Mouse (Mus musculus) stomach, embryonic 15.5 days (tissue): Measurements from ENCODE around the gene Sf3b6. TPM values are rescaled to one million over a fixed set of nuclear protein-coding genes. Genes with fewer than 3 reads are reported as not detected.
A peak's percentile ranks its signal among the peaks of the same experiment; 100 is the strongest.
"Not testable (repeated sequence)": the region's sequence is repeated elsewhere in the genome, so short reads cannot be mapped to it uniquely, and the experiment has no call there.

ENCODE experiments used
- ATAC-seq: fragments of 200-750 bp; cut with Nextera tagmentation; 2 replicates; pipeline ENCODE4 v1.8.0; 2017; ENCODE audit warnings: low read depth, moderate number of reproducible peaks, moderate TSS enrichment; ENCODE audit not compliant: insufficient read depth, low FRiP score
- H3K27ac ChIP-seq: fragments of 300-500 bp; sonication (generic); 2 replicates; pipeline ENCODE4 v1.5.1; 2015; ENCODE audit warnings: mild to moderate bottlenecking, inconsistent platforms
- H3K27me3 ChIP-seq: fragments of 300-500 bp; sonication (generic); replicated peaks from 2 replicates; pipeline ENCODE4 v1.6.1; 2015; ENCODE audit warnings: inconsistent platforms
- H3K36me3 ChIP-seq: fragments of 300-500 bp; sonication (generic); 2 replicates; pipeline ENCODE4 v1.6.1; 2015; ENCODE audit warnings: inconsistent platforms
- H3K4me1 ChIP-seq: fragments of 300-500 bp; sonication (generic); 2 replicates; pipeline ENCODE4 v1.6.1; 2015; ENCODE audit warnings: inconsistent platforms
- H3K4me2 ChIP-seq: fragments of 300-500 bp; sonication (generic); 2 replicates; pipeline ENCODE4 v1.6.1; 2015; ENCODE audit warnings: mild to moderate bottlenecking, inconsistent platforms
- H3K4me3 ChIP-seq: fragments of 300-500 bp; sonication (generic); replicated peaks from 2 replicates; pipeline ENCODE4 v1.5.1; 2015; ENCODE audit warnings: inconsistent platforms
- H3K9ac ChIP-seq: fragments of 300-500 bp; sonication (generic); 2 replicates; pipeline ENCODE4 v1.6.1; 2015; ENCODE audit warnings: inconsistent platforms
- H3K9me3 ChIP-seq: fragments of 300-500 bp; sonication (generic); 2 replicates; pipeline ENCODE4 v1.6.1; 2016; ENCODE audit warnings: inconsistent platforms
- WGBS: fragments of 180-500 bp; shearing (Covaris S2); methylation state at CpG from one replicate; pipeline ENCODE4 v1.1.7; 2015; 5-methylcytosine and 5-hydroxymethylcytosine counted together
- polyA plus RNA-seq: library from polyadenylated mRNA; unstranded; fragments of >200 nt; fragmentation: Nextera tagmentation; extraction: Ambion mirVana; gene quantifications from 2 replicates; pipeline ENCODE4 v1.2.1, GENCODE M21; 2015

Sf3b6 gene
- polyA plus RNA-seq, 1 experiment from 2014 or later, result 267 TPM

DNA sequence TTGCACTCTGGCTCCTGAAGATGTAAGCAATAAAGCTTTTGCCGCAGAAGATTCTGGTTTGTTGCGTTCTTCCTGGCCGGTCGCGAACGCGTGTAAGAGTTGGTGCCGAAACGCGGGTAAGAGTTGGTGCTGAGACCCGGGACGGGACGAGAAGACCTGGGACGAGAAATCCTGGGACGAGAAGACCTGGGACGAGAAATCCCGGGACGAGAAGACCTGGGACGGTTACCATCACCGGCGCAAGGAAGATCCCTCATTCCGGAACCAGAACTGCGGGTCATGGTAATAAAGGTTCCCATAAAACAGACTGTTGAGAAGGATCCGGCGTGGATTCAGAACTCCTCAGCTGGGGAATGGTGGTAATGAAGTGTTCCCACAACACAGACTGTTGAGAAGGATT, 29.2 kb upstream of the Sf3b6 start:
- not testable (repeated sequence) for H3K9me3 ChIP-seq, H3K36me3 ChIP-seq, ATAC-seq, H3K4me2 ChIP-seq, H3K9ac ChIP-seq, H3K27me3 ChIP-seq, H3K27ac ChIP-seq, H3K4me1 ChIP-seq, H3K4me3 ChIP-seq
- 95% methylated on average over 25 of the region's 25 CpGs for WGBS

DNA sequence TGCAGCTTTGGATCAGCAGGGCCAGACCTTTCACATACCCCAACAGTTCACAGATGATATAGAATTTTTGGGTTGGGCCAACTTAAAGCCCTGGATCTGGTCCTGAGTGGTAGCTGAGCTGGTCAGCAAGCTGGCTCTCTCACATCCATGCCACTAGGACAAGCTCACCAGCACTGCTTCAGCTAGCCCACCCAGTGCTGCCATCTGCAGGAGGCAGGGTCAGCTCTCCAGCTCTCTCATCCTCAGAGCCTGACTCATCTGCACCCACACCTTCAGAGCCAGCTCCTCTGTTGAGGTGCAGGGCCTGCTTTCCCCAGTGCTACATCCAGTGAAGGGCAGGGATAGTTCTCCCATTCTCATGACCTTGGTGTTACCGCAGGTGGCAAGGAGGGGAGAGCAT, 23.6 kb upstream of the Sf3b6 start:
- no peaks in the 10 kb centered on the region for H3K36me3 ChIP-seq
- no peak overlapping the region for H3K4me2 ChIP-seq
- 71% methylated on average over 1 of the region's 1 CpGs for WGBS
- no peak overlapping the region for H3K9ac ChIP-seq
- no peaks in the 10 kb centered on the region for H3K27me3 ChIP-seq
- H3K4me1 ChIP-seq, result no peaks in the 10 kb centered on the region
- H3K9me3 ChIP-seq, result no peaks in the 10 kb centered on the region
- H3K27ac ChIP-seq, result no peak overlapping the region
- no peak for ATAC-seq
- H3K4me3 ChIP-seq, result no peak overlapping the region

DNA sequence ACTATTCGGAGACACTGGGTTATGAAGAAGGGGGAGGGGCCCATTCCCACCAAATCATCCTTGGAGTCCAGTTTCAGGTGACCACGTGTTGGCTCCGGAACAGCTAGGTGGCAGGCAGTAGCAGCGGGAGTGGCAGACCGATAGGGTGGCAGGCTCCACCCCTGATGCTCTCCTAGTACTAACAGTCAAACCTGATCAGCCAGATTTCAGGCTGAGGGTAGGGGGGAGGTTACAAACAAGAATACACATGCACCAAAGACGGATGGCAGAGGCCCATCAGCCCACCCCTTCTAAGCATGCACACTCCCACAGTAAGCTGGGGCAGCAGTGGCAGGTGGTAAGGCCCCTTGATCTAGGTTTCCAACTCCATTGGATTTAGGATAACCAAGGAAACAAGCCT, 19.9 kb upstream of the Sf3b6 start:
- H3K9me3 ChIP-seq, ATAC-seq, H3K36me3 ChIP-seq, H3K9ac ChIP-seq, H3K27ac ChIP-seq, H3K4me1 ChIP-seq, H3K4me3 ChIP-seq, H3K27me3 ChIP-seq, H3K4me2 ChIP-seq: not testable (repeated sequence)
- 70% methylated on average over 6 of the region's 6 CpGs for WGBS

DNA sequence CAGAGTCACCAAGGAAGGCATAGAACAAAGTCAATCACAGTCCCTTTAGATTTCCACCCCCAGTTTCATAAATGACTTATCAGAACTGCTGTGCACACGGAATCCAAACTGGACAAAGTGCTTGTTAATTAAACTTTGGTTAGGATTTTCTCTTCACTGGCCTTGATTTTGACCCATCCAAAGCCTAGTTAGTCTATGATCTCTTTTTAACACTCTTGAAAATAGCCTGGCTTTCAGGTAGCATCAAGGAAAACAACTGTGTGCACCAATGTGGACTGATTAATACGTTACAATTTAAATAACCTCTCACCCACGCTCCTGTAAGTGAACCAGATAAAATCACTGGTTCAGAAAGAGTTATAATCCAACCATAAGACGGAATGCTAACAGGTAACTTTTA, 6.3 kb upstream of the Sf3b6 start:
- 76% methylated on average over 4 of the region's 4 CpGs for WGBS
- ATAC-seq, result no peak

DNA sequence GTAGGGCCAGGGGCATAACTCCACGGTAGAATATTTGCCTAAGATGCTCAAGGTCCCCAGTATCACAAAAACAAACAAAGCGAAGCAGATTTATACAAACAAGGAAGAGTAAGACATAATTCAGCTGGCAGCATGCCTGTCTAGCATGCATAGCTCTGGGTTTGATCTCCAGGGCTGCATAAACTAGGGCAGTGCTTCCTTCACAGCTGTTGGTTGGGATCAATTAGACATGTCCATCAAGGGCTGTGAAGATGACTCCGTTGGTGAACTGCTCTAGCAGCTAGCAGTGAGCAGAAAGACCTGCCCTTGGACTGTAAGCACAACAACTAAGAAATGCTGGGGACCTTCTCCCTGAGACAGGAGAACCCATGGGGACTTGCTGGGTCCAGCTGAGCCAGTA, 5.6 kb upstream of the Sf3b6 start:
- no peaks in the 10 kb centered on the region for H3K27me3 ChIP-seq
- WGBS, result 26% methylated on average over 3 of the region's 3 CpGs
- no peak overlapping the region for H3K9ac ChIP-seq
- no peak overlapping the region for H3K4me3 ChIP-seq
- no peak overlapping the region for H3K27ac ChIP-seq
- H3K4me2 ChIP-seq, result no peak overlapping the region
- ATAC-seq, result no peak
- 0 out of 2 replicates have a peak, but pooled peaks cover 3% of the 10 kb centered on the region for H3K4me1 ChIP-seq
- no peaks in the 10 kb centered on the region for H3K36me3 ChIP-seq
- no peaks in the 10 kb centered on the region for H3K9me3 ChIP-seq

More for the DNA sequence above, 6.3 kb upstream of the Sf3b6 start:
- H3K4me3 ChIP-seq, result no peak overlapping the region
- no peaks in the 10 kb centered on the region for H3K36me3 ChIP-seq
- H3K9ac ChIP-seq, result no peak overlapping the region
- no peak overlapping the region for H3K27ac ChIP-seq
- no peaks in the 10 kb centered on the region for H3K9me3 ChIP-seq
- H3K4me1 ChIP-seq, result no peaks in the 10 kb centered on the region
- H3K4me2 ChIP-seq, result no peak overlapping the region
- H3K27me3 ChIP-seq, result no peaks in the 10 kb centered on the region

DNA sequence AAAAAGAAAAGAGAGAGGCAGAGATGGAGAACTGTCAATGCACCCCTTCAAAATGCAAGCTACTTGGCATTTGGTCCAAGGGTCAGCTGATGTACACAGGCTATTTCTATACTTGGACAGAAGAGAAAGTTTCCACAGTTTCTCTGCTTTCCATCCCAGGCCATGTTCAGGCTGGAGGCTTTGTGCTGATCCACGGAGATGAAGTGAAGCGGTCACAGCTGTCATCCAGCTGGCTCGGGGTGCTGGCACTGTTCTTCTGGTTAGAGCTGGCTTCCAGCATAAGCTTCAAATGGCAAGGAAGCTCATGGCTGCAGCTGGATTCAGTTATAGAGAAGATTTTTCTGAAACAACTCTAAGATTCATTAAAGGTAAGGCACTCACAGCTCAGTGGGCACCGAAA, 3.7 kb upstream of the Sf3b6 start:
- Histone ChIP-seq H3K9me3 (no peaks in the 10 kb centered on the region), H3K27me3 (no peaks in the 10 kb centered on the region), H3K9ac (no peak overlapping the region), H3K4me3 (no peak overlapping the region), H3K36me3 (no peaks in the 10 kb centered on the region), H3K4me1 (peaks cover 6% of the 10 kb centered on the region; the same call in 1 of the 2 replicates), H3K27ac (no peak overlapping the region), H3K4me2 (no peak overlapping the region)
- ATAC-seq, result no peak
- WGBS, result 69% methylated on average over 4 of the region's 4 CpGs

DNA sequence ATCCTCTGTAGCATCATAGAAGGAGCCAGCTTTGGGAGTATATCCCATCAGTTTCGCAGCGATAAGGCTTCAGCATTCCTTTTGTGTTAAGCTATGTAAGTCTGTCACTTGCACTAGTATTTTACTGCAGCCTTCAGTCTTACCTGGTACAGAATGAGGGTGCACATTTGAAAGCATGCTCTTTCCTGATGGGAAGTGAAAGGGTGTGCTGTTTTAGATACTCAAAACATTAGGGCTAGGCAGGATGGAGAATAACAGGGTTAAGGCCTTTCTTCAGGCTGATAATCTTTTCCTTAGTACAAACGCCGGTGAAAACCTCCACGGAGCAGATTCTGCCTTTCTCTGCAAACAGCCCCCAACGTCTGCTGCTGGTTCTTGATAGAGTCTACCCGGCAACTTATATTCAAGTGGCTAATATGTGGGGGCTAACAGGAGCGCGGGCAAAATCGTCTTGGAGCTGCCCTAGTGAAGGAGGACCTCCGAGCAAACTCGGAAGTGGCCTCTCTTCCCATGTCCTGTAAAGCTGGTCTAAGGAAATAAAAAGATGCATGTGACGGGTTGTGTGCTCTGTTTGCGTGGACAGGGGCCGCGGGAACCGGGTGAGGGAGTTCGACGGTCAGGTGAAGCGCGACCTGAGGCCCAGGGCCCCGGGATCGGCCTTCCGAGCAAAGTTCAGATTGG, 524 bp upstream of the Sf3b6 start:
- Histone ChIP-seq H3K27ac (peak overlapping the region; percentile 97), H3K4me3 (peak overlapping the region; percentile 75), H3K4me2 (peak overlapping the region; percentile 78), H3K9me3 (no peaks in the 10 kb centered on the region), H3K36me3 (0 out of 2 replicates have a peak, but pooled peaks cover 5% of the 10 kb centered on the region), H3K9ac (peak overlapping the region; percentile 74), H3K27me3 (no peaks in the 10 kb centered on the region), H3K4me1 (peaks cover 6% of the 10 kb centered on the region; the same call in 1 of the 2 replicates)
- ATAC-seq, result no peak; the same call in 1 of the 2 replicates
- 7% methylated on average over 24 of the region's 24 CpGs for WGBS

DNA sequence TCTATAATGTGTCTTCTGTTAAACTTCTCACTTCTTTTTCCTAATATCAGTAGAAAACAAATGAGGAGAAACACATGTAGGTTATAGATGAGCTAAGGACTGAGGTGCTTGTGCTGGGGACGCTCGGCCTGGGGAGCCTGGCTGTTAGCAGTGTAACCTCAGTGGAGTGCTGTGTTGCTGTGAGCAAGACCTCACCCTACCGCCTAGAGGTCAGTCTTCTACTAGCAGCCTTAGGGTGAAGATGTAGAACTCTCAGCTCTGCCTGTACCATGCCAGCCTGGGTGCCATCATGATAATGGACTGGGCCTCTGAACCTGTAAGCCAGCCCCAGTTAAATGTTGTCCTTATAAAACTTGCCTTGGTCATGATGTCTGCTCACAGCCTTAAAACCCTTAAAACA, 9.9 kb downstream of the Sf3b6 start:
- Histone ChIP-seq H3K9ac (no peak overlapping the region), H3K9me3 (no peaks in the 10 kb centered on the region), H3K4me3 (no peak overlapping the region), H3K36me3 (peaks cover 21% of the 10 kb centered on the region; the same call in 1 of the 2 replicates), H3K4me2 (no peak overlapping the region), H3K27me3 (no peaks in the 10 kb centered on the region), H3K27ac (no peak overlapping the region), H3K4me1 (no peaks in the 10 kb centered on the region)
- ATAC-seq, result no peak
- WGBS, result 79% methylated on average over 3 of the region's 3 CpGs

DNA sequence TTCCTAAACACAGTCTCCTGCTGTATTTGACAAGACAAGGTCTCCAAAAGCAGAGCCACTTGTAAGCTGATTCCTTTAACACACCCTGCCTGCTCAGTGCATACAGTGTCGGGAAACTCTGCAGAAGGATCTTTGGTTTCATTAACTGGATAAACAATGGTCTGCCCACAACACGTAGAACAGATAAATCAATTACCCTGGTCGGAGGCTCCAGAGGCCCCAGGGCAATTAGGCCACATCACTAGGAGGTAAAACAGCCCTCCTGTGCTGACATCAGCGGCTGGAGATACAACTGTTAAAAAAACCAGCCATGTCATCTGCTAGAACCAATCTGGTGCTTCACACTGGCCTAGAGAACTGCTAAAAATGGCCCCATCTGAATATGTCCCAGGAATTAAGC, 19.6 kb downstream of the Sf3b6 start:
- H3K27ac ChIP-seq, result no peak overlapping the region
- H3K9me3 ChIP-seq, result no peaks in the 10 kb centered on the region
- H3K4me3 ChIP-seq, result no peak overlapping the region
- ATAC-seq, result no peak
- 23% methylated on average over 4 of the region's 4 CpGs for WGBS
- H3K4me2 ChIP-seq, result no peak overlapping the region
- no peaks in the 10 kb centered on the region for H3K27me3 ChIP-seq
- no peak overlapping the region for H3K9ac ChIP-seq
- H3K36me3 ChIP-seq, result peaks cover 8% of the 10 kb centered on the region
- peaks cover 5% of the 10 kb centered on the region for H3K4me1 ChIP-seq

DNA sequence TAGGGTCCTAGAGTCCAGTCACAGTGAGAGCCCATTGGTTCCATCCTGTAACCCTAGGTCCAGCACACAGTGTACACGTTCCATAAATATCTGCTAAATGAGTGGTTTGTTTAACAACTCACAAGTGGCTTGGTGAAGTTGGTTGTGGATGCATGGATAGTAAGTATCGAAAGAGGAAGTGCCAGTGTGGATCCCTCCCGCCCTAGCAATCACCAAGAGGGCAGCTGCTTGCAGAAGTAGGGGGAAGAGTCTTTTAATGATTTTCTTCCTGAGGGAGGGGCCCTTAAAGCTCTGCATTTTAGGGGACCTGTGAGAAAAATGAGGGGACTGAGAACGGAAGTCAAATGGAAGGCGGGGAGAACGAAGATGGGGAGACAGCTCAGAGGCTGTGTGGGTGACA, 22.7 kb downstream of the Sf3b6 start:
- H3K4me1 ChIP-seq, result peaks cover 5% of the 10 kb centered on the region
- H3K36me3 ChIP-seq, result no peaks in the 10 kb centered on the region
- H3K9ac ChIP-seq, result no peak overlapping the region
- H3K27ac ChIP-seq, result no peak overlapping the region
- H3K4me2 ChIP-seq, result no peak overlapping the region
- H3K9me3 ChIP-seq, result no peaks in the 10 kb centered on the region
- H3K27me3 ChIP-seq, result no peaks in the 10 kb centered on the region
- ATAC-seq, result no peak
- H3K4me3 ChIP-seq, result no peak overlapping the region
- 51% methylated on average over 6 of the region's 6 CpGs for WGBS

DNA sequence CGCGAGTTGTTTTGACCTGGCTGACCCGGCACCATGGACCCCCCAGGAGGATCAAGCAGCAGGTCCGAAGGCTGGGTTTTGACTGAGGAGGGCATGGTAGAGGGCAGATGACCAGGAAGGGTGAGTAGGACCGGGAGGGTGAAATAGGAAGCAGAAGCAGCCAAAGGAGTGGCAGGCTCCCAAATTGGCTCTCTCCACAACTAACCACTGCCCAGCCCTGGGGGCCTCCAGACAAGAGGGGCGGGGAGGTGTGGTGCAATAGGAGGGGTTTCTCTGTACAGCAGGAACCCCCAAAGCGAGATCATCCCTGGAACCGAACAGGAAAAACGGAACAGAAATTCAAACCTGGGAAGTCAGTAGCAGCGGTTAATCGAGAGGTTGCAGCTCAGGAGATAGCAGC, 23.4 kb downstream of the Sf3b6 start:
- ATAC-seq, result no peak
- Histone ChIP-seq H3K4me2 (peak overlapping the region; percentile 97), H3K27me3 (no peaks in the 10 kb centered on the region), H3K9ac (peak overlapping the region; percentile 62; the same call in 1 of the 2 replicates), H3K9me3 (no peaks in the 10 kb centered on the region), H3K36me3 (no peaks in the 10 kb centered on the region), H3K4me1 (peaks cover 5% of the 10 kb centered on the region), H3K27ac (no peak overlapping the region), H3K4me3 (peak overlapping the region; percentile 86)
- 2% methylated on average over 11 of the region's 11 CpGs for WGBS

DNA sequence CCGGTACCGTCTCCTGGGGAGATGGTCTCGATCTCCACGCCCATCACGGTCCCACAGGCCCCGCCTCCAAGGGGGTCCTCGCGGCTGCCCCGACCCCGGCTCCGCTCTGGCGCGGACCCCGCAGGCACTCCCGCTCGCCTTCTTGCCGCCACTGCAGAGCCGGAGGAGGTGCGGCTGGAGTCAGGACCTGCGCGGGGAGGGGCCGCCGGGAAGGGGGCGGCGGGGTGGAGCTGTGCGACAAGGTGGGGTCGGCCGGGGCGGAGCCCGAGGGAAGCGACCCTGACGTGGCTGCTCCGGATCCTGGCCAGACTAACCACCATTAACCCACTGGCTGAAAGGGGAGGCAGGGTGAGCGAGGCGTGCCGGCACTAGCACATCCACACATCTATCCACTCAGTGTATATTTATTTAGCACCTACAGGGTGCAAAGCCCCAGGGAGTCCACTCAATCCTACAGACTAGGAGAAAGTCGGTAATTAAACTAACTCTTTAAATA, 24.1 kb downstream of the Sf3b6 start, which contains the start of gene Fkbp1b:
Gene Fkbp1b (minus strand): TSS at position 200 of the 496 bp plus-strand sequence.
- ATAC-seq, result peak; percentile 67

More for the DNA sequence above, 24.1 kb downstream of the Sf3b6 start, which contains the start of gene Fkbp1b:
- Histone ChIP-seq H3K36me3 (no peaks in the 10 kb centered on the region), H3K4me3 (peak within 1 kb of the TSS; percentile 86), H3K9ac (peak within 1 kb of the TSS; percentile 62), H3K9me3 (no peaks in the 10 kb centered on the region), H3K27ac (no peak within 1 kb of the TSS), H3K4me2 (peak within 1 kb of the TSS; percentile 97), H3K4me1 (peaks cover 5% of the 10 kb centered on the region), H3K27me3 (no peaks in the 10 kb centered on the region)
- under 1% methylated on average over 36 of the region's 37 CpGs for WGBS
